Comparison of ENCODE assay signal across 32 mouse cellular contexts in genomic region chr17:8546366-8546765, GRCm38 (mm10). TPM values are rescaled to one million over a fixed set of nuclear protein-coding genes. Genes with fewer than 3 reads are reported as not detected.
"Had no signal": no experiment of that assay in that cellular context is flagged by ENCODE, and none has a peak within 500 bp of the region (broad histone marks: within the 10 kb centered on the region; RNA-seq: fewer than 3 reads in every experiment).

No protein-coding gene starts in this region.

- H3K27ac ChIP-seq: kidney, postnatal 0 days; layer of hippocampus, adult 2 months; left cerebral cortex, adult 2 months; liver, embryonic 13.5 days; midbrain, embryonic 12.5 days; midbrain, embryonic 15.5 days; neural tube, embryonic 12.5 days; neural tube, embryonic 15.5 days; stomach, postnatal 0 days had no signal

- H3K9ac ChIP-seq: liver, embryonic 13.5 days; midbrain, embryonic 12.5 days; midbrain, embryonic 15.5 days; neural tube, embryonic 12.5 days; neural tube, embryonic 15.5 days had no signal

- H3K27me3 ChIP-seq: midbrain, embryonic 12.5 days; midbrain, embryonic 15.5 days; neural tube, embryonic 12.5 days; neural tube, embryonic 15.5 days had no signal

- ATAC-seq: midbrain, embryonic 15.5 days had no signal

- H3K4me1 ChIP-seq: liver, embryonic 13.5 days; midbrain, embryonic 12.5 days; midbrain, embryonic 15.5 days; neural tube, embryonic 12.5 days; neural tube, embryonic 15.5 days had no signal

- H3K4me3 ChIP-seq: layer of hippocampus, adult 2 months; left cerebral cortex, adult 2 months; liver, embryonic 13.5 days; midbrain, embryonic 12.5 days; midbrain, embryonic 15.5 days; neural tube, embryonic 12.5 days; neural tube, embryonic 15.5 days had no signal

- H3K9me3 ChIP-seq: liver, embryonic 13.5 days; midbrain, embryonic 12.5 days; midbrain, embryonic 15.5 days; neural tube, embryonic 12.5 days; neural tube, embryonic 15.5 days had no signal

- DNase-seq: layer of hippocampus, adult 9-11 months; layer of hippocampus, postnatal 36 days; liver, embryonic 13.5 days; lung, adult 2 months; lung, postnatal 14 days; lung, postnatal 4 days; right cerebral cortex, adult 18-20 months; right cerebral cortex, postnatal 14 days; right cerebral cortex, postnatal 4 days; thymus, adult 2 months; thymus, postnatal 14 days; thymus, postnatal 4 days had no signal

- H3K36me3 ChIP-seq: liver, embryonic 13.5 days; midbrain, embryonic 12.5 days; midbrain, embryonic 15.5 days; neural tube, embryonic 12.5 days; neural tube, embryonic 15.5 days had no signal

- H3K4me2 ChIP-seq: liver, embryonic 13.5 days; midbrain, embryonic 12.5 days; midbrain, embryonic 15.5 days; neural tube, embryonic 12.5 days; neural tube, embryonic 15.5 days had no signal

RNA-seq across cellular contexts. Expression of gene Gm17087, which starts 20.4 kb away (rescaled TPM):
- total RNA-seq: layer of hippocampus, adult 2 months; layer of hippocampus, postnatal 36 days; left cerebral cortex, adult 2 months; left cerebral cortex, postnatal 10 days; left cerebral cortex, postnatal 36 days; liver, adult 2 months; megakaryocyte progenitor cell, adult 5-6 weeks; megakaryocyte-erythroid progenitor cell, adult 5-6 weeks had no signal
- polyA plus RNA-seq: kidney, embryonic 14.5 days; kidney, postnatal 0 days; large intestine, adult 2 months; limb, embryonic 11.5 days; limb, embryonic 14.5 days; liver, adult 2 months; liver, embryonic 13.5 days; liver, embryonic 16.5 days; lung, adult 2 months; lung, embryonic 16.5 days; midbrain, embryonic 12.5 days; midbrain, embryonic 15.5 days; neural tube, embryonic 12.5 days; neural tube, embryonic 15.5 days; stomach, embryonic 14.5 days; stomach, postnatal 0 days; thymus, adult 2 months had no signal
